Mouse (Mus musculus) kidney, postnatal 25 days (tissue): Measurements from ENCODE around the gene Kat6b.
A peak's percentile ranks its signal among the peaks of the same experiment; 100 is the strongest.
"Not testable (repeated sequence)": the region's sequence is repeated elsewhere in the genome, so short reads cannot be mapped to it uniquely, and the experiment has no call there.

Experiments used
- DNase-seq, 2 experiments: peaks; one replicate each; pipeline ENCODE4 v3.0.0; 2021; ENCODE audit warnings: mixed read lengths in 2 of 2

Gene Kat6b

GRCm38 (mm10) chr14:21481231-21481630 is at the start of gene Kat6b:
TSS of gene Kat6b (plus strand) at chr14:21481434.
- no peak for DNase-seq

DNA sequence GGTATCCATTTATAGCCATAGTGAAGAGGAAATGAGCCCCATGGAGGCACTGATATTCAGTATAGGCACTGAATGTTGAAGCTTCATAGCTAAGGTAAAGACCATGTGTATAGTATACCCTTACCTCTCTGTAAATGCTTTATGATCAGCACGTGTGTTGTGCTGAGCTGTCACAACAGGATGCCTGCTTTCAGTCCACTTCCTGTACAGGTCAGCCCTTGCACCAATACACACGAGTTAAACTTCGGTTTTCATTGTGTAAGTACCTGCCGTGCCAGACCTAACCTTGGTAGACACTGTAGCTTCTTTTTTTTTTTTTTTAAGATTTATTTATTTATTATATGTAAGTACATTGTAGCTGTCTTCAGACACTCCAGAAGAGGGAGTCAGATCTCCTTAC is 47.8 kb upstream of the Kat6b start:
- no peak for DNase-seq

DNA sequence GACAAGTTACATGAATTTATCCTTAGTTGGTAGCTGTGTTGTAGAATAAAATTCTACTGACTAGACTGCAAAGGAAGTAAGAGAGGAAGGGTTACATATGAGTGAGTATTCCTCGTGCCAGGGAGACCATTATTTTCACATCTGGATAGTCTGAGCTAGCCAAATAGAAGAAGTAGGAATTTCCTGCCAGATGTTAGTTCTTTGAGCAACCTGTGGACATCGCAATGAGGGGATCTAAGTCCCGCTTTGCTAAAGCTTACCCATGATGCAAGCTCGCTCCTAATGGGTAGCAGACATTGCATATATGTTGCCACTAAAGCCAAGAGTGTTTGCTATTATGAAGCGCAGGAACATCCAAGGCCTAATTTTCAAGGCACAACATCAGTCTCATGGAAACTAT is 47.2 kb upstream of the Kat6b start:
- DNase-seq, result no peak

DNA sequence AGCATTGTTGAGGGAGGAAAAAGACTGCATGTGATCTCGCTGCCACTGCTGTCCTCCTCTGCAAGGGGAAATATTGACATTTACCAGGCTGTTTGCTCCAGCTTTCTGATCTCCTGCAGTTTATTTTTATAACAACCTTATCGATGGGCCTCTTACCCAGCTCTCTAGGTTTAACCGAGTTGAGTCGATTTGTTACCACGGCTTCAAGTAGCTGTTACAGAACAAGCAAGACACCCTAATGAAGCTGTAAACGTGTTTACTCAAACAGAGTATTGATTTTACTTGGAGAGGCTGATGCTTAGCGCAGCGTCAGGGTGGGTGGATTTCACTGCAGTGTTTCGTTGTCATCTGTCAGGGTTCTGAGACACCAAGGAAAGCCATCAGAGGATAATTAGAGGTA is 46.5 kb upstream of the Kat6b start:
- no peak for DNase-seq

DNA sequence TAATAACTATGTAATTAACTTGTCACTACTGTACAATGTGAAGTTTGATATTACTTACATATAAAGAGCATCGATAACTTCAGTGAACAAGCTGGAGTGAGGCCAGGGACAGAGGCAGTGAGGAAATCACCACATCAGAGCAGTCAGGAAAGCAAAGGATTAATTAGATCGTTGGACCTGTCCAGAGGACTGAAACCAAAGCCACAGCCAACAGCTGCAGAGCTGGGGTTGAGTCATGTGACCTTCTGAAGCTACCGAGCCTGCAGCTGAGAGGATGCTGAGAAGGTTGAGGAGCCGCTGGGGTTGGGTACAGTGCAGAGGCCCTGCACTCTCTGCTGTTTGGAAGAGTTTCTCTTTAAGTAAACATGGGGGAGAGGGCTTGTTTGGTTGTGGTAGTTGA is 41.4 kb upstream of the Kat6b start:
- no peak for DNase-seq

DNA sequence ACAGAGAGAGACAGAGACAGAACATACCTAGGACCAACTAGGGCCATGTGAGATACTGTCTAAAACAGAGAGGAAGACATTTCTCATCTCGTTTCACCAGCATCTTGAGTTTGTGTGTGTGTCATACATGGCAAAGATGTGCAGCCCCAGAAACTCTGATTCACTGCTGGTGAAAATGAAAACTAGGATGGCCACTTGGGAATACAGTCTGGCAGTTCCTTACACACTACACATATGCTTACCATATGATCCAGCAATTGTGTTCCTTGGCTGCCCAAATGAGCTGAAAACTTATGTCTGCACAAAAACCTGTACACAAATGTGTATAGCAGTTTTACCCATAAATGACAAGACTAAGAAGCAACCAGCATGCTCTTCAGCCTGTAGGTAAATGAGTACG is 40.7 kb upstream of the Kat6b start:
- no peak for DNase-seq

- no peak for DNase-seq
Observed at GRCm38 (mm10) chr14:21441772-21442533, 39.3 kb upstream of the Kat6b start.

- no peak for DNase-seq
Observed at GRCm38 (mm10) chr14:21452581-21452980, 28.7 kb upstream of the Kat6b start.

GRCm38 (mm10) chr14:21453896-21454295 is 27.3 kb upstream of the Kat6b start:
- no peak for DNase-seq

DNA sequence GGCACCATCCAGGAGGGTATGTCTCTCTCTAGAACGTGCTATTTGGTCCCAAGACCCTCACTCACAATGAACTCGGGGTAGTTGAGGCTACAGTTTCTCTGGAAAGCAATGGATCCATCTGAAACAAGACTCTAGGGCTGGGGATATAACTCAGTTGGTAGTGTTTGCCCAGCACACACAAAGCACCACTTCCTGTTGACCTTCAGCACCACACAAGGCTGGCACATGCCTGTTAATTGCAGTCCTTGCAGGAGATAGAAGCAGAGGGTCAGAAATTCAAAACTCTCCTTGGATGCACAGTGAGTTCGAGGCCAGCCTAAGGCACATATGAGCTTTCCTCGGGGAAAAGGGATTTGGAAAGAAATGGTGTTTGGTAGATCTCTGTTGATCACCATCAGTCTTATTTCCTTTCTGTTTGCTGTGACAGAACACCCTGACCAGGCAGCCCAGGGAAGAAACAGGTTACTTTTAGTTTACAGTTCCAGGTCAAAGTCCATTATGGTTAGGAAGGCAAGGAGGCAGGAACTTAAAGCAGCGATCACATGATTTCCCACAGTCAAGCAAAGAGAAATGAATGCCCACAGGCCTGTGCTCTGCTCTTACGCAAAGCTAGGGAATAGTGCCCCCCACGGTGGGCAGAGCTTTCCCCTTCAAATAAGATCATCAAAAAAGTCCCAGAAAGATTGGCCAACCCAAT is 25.4 kb upstream of the Kat6b start:
- DNase-seq, result no peak

GRCm38 (mm10) chr14:21456526-21456925 is 24.7 kb upstream of the Kat6b start:
- DNase-seq, result no peak

DNA sequence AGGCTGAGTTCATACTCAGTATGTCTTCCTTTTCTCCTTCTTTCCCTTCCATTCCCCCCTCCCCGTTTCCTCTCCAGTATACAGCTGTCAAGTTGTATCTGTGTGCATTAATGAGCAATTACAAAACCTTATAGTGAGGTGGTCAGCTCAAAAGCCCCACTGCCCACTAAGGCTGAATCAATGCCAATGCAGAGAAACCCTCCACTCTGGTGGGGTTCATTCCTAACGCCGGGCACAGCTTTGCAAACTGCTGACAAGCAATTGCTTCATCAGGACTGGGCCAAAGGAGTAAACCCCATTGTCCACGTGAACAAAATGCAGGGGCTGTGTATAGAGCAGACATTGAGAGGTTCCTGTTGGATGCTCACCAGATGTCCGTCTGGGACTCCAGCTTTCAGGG is 23.4 kb upstream of the Kat6b start:
- no peak for DNase-seq

DNA sequence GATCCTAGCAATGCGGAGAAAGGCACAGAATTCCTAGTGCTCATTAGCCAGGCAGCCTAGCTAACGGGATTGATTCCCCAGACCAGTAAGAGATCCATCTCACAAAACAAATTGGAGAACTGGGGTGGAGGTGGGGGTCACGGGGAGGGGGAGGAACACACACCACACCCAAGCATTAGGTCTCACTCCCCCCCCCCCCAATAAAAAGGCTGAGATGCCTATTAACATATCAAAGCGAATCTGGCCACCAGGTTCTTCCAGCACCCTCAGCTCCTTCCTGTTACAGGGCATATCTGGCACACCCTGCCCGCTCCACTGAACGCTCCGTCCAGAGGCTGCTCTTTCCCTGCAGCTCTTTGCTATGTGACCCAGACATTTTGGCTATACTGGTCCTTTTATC is 22.5 kb upstream of the Kat6b start:
- no peak for DNase-seq

- no peak for DNase-seq
Observed at GRCm38 (mm10) chr14:21459163-21459562, 22.1 kb upstream of the Kat6b start.

DNA sequence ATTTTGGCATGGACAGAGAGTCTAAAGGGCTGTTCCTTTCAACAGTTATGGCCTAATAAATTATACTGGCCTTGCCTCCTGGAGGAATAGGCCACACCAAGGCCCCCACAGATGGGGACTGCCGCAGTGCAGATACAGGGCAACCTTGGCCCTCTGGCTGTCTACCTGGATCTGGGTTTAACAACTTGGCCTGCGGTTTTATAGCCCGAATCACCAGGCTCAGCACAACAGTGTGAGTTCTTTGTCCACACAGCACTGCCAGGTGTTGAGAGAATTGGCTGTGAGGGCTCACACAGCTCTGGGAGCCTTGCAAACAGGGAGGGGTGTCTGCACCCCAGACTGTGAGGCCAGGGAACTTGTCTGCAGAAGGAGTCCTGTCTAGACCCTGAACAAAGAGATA is 18.8 kb upstream of the Kat6b start:
- DNase-seq, result no peak

DNA sequence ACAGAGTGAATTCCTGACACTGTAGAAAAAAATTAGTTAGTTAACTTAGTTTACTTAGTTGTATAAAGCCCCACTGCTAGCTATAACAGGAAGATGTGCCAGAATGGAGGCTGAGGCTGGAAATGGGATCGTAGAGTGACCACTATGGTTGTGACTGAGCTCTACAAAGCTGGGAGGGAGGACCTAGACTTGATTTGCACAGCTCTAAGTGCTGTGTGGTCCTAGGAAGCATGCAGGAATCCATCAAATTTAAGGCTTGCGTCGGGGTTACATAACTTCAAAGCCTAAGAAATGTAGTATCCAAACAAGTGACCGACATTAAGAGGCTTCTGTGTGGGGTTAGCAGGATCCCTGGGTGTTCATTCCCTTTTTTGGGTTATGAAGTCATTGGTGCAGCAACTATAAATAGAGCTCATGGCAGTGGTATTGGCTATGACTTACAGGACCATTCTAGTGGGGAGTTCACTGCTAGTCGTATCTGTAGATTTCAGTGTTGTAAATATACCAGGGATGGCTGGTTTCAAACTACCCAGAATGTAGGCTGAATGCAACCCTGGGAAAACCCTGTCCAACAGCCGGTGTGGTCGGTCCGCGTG is 18.0 kb upstream of the Kat6b start:
- DNase-seq, result no peak

GRCm38 (mm10) chr14:21470386-21470785 is 10.8 kb upstream of the Kat6b start:
- no peak for DNase-seq

DNA sequence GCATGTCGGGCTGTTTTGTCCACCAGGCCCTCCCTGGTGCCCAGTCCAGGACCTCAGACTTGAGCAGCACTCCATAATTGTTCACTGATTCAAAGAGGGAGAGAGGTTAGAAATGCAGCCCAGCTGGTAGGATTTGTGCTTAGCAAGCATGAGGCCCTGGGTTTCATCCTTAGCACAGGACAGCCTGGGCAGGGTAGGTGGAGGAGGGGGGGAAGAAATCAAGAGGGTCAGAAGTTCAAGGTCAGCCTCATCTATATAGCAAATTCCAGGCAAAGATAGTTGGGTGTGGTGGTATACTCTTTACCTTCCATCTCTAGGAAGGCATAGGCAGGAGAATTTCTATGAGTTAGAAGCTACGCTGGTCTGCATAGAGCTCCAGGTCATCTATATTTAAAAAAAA is 9.3 kb upstream of the Kat6b start:
- no peak for DNase-seq

DNA sequence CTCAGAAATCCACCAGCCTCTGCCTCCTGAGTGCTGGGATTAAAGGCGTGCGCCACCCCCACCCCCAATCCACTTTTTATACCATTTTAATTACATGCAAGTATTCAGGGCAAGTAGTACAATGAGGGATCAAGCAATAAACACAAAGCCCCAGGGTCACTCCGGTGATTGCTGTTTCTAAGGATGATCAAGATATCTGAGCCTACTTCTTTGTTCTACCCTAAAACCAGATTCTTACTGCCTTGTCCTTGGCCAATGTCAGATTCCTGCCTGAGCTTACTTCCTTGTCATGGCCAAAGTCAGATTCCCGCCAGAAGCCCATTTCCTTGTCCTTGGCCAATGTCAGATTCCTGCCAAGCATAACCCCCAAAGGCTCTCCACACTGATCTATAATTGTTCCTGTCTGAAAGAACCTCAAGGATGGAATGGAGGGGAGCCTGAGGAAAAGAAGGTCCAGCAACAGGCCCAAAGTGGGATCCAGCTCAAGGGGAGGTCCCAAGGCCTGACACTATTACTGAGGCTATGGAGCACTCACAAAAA is 6.6 kb upstream of the Kat6b start:
- DNase-seq, result not testable (repeated sequence)

DNA sequence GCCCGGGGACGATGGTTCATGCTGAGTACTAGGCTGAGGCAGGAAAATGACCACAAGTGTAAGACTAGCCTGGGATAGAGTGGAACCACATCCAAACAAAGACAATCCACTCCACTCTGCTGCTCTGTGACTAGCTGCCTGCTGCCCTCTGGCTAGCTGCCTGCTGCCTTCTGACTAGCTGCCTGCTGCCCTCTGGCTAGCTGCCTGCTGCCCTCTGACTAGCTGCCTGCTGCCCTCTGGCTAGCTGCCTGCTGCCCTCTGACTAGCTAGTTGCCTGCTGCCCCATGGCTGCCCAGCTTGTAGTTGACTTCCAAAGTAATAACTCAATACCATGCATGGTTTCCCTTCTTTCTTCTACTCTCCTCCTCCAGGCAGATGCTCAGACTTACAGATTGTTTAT is 4.1 kb upstream of the Kat6b start:
- DNase-seq, result peak; percentile 49 to 72

GRCm38 (mm10) chr14:21479566-21479965 is 1.7 kb upstream of the Kat6b start:
- no peak for DNase-seq

DNA sequence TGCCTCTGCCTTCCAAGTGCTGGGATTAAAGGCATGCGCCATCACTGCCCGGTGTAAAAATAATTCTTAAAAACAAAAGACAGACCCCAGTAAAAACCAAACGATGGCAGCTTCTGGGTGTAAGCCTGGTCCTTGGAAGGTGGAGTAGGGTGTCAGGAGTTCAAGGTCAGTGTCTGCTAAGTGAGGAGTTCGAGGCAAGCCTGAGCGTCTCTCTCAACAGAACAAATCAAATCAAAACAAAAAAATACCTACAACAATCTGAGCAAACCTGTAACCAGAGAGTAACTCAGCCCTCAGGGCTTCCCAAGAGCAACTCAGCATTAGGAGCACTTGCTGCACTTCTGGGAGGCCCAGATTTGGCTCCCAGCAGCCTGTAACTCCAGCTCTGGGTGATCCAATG is 1.0 kb upstream of the Kat6b start:
- DNase-seq, result no peak

- DNase-seq, result no peak
Observed at GRCm38 (mm10) chr14:21484199-21484598, 3.0 kb downstream of the Kat6b start.

GRCm38 (mm10) chr14:21484693-21485092 is 3.5 kb downstream of the Kat6b start:
- no peak for DNase-seq
